Mouse (Mus musculus): Measurements from ENCODE around the gene Phospho2. TPM values are rescaled to one million over a fixed set of nuclear protein-coding genes. Genes with fewer than 3 reads are reported as not detected.

Gene Phospho2
- polyA plus RNA-seq, 1 experiment from 2014 or later: 28.5 TPM

DNA sequence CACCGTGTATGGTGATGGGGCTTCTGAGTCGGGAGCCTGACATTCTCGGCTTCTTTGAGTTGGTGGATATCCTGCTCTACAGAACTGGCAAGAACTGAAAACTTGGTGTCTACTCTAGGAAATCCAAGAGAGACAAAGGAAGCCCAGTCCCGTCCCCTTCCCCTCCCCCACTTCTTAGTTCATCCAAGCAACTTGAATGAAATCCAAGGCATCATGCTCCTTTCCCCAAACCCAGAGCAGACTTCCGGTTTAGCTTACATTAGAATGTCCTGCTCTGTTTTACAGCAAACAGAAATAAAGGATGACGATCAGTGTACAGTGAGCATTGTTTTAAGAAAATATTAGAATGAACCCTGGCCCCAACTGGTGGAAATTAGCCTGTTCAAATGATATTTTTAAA lies 59.8 kb downstream of the Phospho2 start:
- H3K4me1 ChIP-seq (replicated peaks; ENCODE audit: insufficient read depth, low read length): no peaks in the 10 kb centered on the region
- no peaks in the 10 kb centered on the region for H3K36me3 ChIP-seq (ENCODE audit: insufficient read depth, low read length)
- no peak for ATAC-seq (replicated peaks; ENCODE audit: low FRiP score, low read depth)
- no peak overlapping the region for H3K4me2 ChIP-seq (ENCODE audit: low read length)
- H3K4me3 ChIP-seq (replicated peaks; ENCODE audit: low read depth, low read length): no peak overlapping the region
- peak; percentile 61 for DNase-seq (ENCODE audit: low spot score)
- TF ChIP-seq CTCF (IDR thresholded peaks at IDR 0.05; ENCODE audit: low read depth): no peak
- H3K9me3 ChIP-seq (replicated peaks; ENCODE audit: low read length): no peaks in the 10 kb centered on the region
- WGBS: 63% methylated on average over 6 of the region's 6 CpGs
- H3K27ac ChIP-seq: peak overlapping the region; percentile 66; the same call in 1 of the 2 replicates
- no peaks in the 10 kb centered on the region for H3K27me3 ChIP-seq (ENCODE audit: insufficient read depth, low read length)
- H3K9ac ChIP-seq (ENCODE audit: low read depth, low read length): no peak overlapping the region

Other genes with a start within 250 kb of the Phospho2 start
- 37.5 TPM in 2 replicates for gene Lrp2, start 203.6 kb upstream of the Phospho2 start, polyA plus RNA-seq (2015; fragmentation: Nextera tagmentation; extraction: Ambion mirVana)
- 18.2 and 20.4 TPM in 2 replicates for gene Bbs5, start 142.5 kb upstream of the Phospho2 start, polyA plus RNA-seq (2015; fragmentation: Nextera tagmentation; extraction: Ambion mirVana)
- 0.14 and 0.20 TPM in 2 replicates for gene Klhl41, start 119.5 kb upstream of the Phospho2 start, polyA plus RNA-seq (2015; fragmentation: Nextera tagmentation; extraction: Ambion mirVana)
- gene Fastkd1, start 76.1 kb upstream of the Phospho2 start, polyA plus RNA-seq (2015; fragmentation: Nextera tagmentation; extraction: Ambion mirVana): 10.3 and 11.2 TPM in 2 replicates
- 145 and 149 TPM in 2 replicates for gene Ppig, start 67.1 kb upstream of the Phospho2 start, polyA plus RNA-seq (2015; fragmentation: Nextera tagmentation; extraction: Ambion mirVana)
- 2.1 and 2.4 TPM in 2 replicates for gene Ccdc173, start within 50 bp of the Phospho2 start, polyA plus RNA-seq (2015; fragmentation: Nextera tagmentation; extraction: Ambion mirVana)
- gene Klhl23, start 32.3 kb downstream of the Phospho2 start, polyA plus RNA-seq (2015; fragmentation: Nextera tagmentation; extraction: Ambion mirVana): 14.2 and 15.4 TPM in 2 replicates
- 351 and 354 TPM in 2 replicates for gene Ssb, start 71.9 kb downstream of the Phospho2 start, polyA plus RNA-seq (2015; fragmentation: Nextera tagmentation; extraction: Ambion mirVana)
- gene Mettl5, start 96.0 kb downstream of the Phospho2 start, polyA plus RNA-seq (2015; fragmentation: Nextera tagmentation; extraction: Ambion mirVana): 45.8 and 47.0 TPM in 2 replicates
- 12.8 and 13.0 TPM in 2 replicates for gene Ubr3, start 107.6 kb downstream of the Phospho2 start, polyA plus RNA-seq (2015; fragmentation: Nextera tagmentation; extraction: Ambion mirVana)
- gene Myo3b, start 249.5 kb downstream of the Phospho2 start, polyA plus RNA-seq (2015; fragmentation: Nextera tagmentation; extraction: Ambion mirVana): 1.3 and 1.4 TPM in 2 replicates

Measured in kidney, postnatal 0 days (tissue).